Mouse (Mus musculus) lung, postnatal 0 days (tissue): ENCODE measurements around the gene Socs3.

Source experiments
- CTCF ChIP-seq: IDR thresholded peaks from 2 replicates; pipeline ENCODE4 v1.5.1; 2016; ENCODE audit warnings: antibody characterized with exemption, mild to moderate bottlenecking
- EP300 ChIP-seq: IDR thresholded peaks from 2 replicates; pipeline ENCODE4 v1.6.1; 2016; ENCODE audit warnings: antibody characterized with exemption, mild to moderate bottlenecking, control low read depth

GRCm38 (mm10) chr11:117960601-117961000 is 9.2 kb downstream of the Socs3 start:
- TF ChIP-seq CTCF (no peak), EP300 (no peak)
